Mouse (Mus musculus): ENCODE data around the gene Gpr142. TPM values are rescaled to one million over a fixed set of nuclear protein-coding genes. Genes with fewer than 3 reads are reported as not detected.

The Gpr142 gene
- total RNA-seq, 2 experiments from 2014 or later, result not detected

DNA sequence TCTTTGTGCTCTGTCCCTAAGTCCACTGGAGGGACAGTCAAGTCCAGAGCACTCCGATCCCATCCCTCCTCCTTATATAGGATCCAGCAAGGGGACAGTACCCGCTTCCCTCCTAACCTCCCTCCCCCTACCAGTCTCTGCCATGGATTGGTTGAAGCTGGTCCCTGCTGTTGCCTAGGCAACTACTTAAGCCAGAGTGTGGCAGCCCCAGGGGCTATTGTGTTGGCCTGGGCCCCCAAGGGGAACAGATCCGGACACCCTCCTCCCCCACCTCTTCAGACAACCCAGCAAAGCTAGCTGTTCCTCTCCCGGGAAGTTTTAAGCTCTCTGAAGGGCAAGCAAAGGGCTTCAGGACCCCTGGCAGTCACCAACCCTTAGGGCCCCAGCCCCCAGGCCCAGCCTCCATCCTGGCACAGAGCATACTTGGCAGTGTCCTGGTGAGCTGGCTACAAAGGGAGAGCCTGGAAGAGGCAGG is 2.8 kb upstream of the Gpr142 start, which contains the start of gene Btbd17:
TSS of gene Btbd17 (minus strand) at position 98 of the 475 bp plus-strand sequence.
- peak; percentile 32 to 46 for DNase-seq (ENCODE audit: low spot score in 2 of 2)
- intact Hi-C loops (cut with DNase I), result loop anchor here (2.0 to 10.0 kb wide), 2 partner anchors 27 to 121 kb away; partner anchors contain the start of gene Ttyh2

DNA sequence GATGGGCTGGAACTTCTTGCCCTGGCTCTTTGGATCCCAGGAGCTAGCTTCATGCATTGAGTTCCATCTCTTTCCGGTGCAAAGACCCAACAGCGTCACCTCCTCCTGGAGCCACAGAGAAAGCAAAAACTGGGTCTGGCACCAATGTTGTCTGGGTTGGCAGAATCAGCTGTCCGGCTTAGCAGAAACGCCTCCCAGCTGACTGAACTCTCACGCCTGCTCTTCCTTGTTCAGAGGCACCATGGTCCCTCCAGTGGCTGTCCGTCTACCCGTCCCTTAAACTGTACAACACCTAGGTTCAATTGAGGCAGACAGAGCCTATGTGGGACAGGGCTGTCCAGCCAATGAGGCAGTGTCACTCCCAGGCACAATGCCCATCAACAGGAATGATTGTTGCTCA is 1.5 kb upstream of the Gpr142 start:
- no peak for DNase-seq (ENCODE audit: low spot score in 2 of 2)
- intact Hi-C loops (cut with DNase I), result loop anchor here (10.0 kb wide), 1 partner anchor 122 kb away; the partner anchor contains the start of gene Ttyh2

DNA sequence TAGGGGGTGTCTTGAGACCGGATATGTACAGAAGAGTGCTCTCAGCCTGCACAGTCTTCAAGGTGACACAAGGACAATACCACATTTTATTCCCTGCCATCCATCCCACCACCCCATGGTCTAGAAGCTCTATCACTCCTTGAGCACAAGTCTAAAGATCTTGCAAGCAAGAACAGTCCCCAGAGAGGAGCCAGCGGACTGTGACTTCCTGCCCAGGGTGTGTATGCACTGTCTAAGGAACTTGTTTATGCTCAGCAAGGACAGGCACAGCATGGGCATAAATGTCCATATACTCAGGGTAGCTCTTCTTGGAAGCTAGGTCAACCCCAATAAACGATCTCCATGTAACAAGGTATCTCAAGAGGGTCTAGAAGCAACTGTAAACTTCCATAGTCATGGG is 743 bp upstream of the Gpr142 start:
- no peak for DNase-seq (ENCODE audit: low spot score in 2 of 2)
- intact Hi-C loops (cut with DNase I), result loop anchor here (10.0 kb wide), 1 partner anchor 123 kb away; the partner anchor contains the start of gene Ttyh2

DNA sequence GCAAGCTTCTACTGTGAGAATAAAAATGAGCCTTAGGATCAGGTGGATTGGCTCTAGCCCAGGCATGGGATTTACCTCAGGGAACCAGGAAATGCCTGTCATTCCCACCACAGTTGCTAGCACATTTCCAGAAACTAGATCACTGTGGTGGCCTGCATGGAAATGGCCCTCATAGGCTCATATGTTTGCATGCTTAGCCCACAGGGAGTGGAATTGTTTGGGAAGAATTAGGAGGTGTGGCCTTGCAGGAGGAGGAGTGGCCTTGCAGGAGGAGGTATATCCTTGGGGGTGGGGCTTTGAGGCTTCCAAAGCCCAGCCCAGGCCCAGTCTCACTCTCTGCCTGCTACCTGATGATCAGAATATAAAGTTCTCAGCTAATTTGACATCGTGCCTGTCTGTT is 3.2 kb downstream of the Gpr142 start:
- intact Hi-C loops (cut with DNase I), result no loop called here
- DNase-seq (ENCODE audit: low spot score in 2 of 2), result no peak

DNA sequence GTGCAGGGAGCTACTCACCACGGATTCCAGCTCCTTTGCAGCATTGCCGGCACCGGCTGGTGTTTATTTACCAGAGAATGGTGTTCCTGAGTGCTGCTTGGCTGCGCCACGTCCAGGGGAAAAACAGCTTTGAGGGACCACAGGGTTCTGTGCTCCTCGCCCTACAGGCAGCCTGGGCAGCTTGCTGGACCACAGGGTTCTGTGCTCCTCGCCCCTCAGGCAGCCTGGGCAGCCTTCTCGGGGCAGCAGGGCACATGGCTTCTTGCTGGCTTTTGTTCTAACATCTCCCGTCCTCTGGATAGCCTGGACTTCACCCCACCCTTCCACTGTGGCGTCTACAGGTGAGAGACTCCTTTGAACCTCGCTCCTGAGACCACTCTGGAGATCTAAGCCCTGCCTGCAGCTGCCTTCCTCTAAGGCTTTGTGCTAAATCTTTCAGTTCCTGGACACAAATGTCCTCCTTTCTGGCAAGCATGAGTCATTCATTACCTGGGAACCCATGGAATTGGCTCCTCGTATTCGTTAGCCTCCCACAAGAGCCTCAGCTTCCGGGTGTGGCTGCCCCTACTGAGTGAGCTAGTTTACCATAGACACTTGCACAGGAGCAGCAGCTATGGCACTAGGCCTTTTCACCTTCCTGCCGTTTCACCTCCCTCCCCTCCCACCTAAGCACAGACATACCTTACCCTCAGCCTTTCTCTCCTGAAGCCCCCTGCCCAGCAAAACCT is 4.0 kb downstream of the Gpr142 start:
- intact Hi-C loops (cut with DNase I), result no loop called here
- no peak for DNase-seq (ENCODE audit: low spot score in 2 of 2)

DNA sequence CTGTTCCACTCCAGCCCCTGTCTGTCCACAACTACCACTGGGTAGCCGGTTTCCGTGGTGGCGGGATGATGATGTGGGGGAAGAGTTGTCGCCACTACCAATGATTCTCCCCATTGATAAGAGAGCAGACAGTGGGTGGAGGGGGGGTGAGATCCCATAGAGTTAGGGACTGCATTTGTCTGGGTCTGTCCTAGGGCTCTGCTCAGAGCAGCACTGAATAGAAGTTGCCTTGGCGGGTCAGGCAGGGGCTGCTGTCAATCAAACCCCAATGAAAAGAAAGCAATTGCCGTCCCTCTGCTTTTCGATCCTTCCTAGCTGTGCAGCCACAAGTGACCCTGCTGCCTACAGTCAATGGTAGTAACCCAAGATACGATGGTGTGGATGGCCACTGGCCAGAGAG is 5.3 kb downstream of the Gpr142 start:
- intact Hi-C loops (cut with DNase I), result no loop called here
- no peak for DNase-seq (ENCODE audit: low spot score in 2 of 2)

DNA sequence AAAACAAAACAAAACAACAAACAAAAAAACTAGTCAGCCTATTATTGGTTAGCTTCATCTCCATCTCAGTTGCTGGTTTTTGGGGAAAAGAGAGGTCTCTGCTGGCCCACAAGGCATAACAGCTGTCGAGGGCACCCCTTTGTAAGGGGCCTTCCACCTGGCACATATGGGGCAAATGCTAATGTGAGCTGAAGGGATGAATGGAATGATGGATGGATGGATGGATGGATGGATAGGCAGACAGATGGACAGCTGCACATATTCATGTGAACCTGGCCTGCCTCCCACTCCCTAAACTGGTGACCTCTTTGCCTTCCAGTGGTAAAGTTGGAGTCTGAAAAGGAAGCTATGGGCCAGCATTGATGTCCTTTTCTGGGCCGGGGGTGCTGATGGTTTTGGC is 8.3 kb downstream of the Gpr142 start:
- no peak for DNase-seq (ENCODE audit: low spot score in 2 of 2)
- intact Hi-C loops (cut with DNase I), result no loop called here

DNA sequence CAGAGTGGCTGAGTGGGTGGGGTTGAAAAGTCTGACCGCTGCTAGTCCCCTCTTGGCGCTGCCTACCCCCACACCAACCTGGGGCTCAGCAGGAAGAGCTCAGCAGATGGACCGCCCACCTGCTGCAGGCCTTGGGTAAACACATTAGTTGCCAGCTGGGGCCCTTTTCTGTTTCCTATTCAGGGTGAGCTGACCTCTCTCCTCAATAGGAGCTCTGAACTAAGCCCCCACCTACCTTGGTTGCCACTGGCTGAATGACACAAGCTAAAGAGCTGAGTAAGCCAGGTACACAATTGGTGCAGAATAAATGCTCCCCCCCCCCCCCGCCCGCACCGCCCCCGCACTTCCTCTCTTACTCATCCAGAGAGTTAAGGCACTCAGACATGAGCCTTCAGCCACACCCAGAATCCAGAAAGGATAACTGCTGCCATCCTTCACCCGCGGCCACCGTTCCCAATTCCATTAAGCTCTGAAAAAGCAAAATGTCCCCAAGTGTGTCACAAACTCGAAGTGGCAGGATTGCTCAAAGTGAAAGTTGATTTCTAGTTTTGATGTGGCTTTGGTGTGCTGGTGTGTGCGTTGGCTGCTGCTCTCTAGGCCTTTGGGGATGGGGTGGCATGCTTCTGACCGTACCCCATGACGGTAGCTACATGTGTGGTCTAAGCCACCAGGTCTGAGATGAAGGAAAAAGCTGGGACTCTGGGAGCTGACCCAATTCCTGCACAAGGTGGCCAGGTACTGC is 9.1 kb downstream of the Gpr142 start:
- no peak for DNase-seq (ENCODE audit: low spot score in 2 of 2)
- intact Hi-C loops (cut with DNase I), result no loop called here

DNA sequence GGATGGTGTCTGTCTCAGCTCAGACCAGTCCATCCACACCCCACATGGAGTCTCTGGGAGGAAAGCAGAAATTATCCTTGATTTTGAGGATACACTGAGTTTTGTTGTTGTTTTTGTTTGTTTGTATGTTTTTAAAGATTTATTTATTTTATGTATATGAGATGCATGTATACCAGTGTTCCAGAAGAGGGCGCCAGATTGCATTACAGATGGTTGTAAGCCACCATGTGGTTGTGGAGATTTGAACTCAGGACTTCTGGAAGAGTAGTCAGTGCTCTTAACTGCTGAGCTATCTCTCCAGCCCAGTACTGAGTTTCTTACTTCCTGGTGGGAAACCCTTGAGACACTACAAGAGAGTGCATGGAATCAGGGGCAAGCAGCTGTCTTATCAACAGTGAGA is 10.6 kb downstream of the Gpr142 start:
- intact Hi-C loops (cut with DNase I), result no loop called here

DNA sequence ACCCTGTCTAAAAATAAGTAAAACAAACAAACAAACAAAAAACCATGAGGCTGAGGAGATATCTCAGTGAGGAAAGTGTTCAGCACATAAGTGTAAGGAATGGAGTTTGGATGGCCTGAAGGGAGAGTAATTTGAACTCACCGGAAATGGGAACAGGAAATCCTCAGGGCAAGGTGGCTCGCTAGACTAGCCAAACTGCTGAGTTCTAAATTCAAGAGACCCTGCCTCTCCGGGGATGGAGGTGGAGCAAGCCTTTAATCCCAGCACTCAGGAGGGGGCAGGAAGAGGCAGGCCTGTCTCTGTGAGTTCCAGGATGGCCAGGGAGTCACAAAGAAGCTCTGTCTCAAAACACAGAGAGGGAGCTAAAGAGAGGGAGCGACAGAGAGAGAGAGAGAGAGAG is 11.6 kb downstream of the Gpr142 start:
- intact Hi-C loops (cut with DNase I), result no loop called here
- DNase-seq (ENCODE audit: low spot score in 2 of 2), result no peak

More for the DNA sequence above, 10.6 kb downstream of the Gpr142 start:
- no peak for DNase-seq (ENCODE audit: low spot score in 2 of 2)

DNA sequence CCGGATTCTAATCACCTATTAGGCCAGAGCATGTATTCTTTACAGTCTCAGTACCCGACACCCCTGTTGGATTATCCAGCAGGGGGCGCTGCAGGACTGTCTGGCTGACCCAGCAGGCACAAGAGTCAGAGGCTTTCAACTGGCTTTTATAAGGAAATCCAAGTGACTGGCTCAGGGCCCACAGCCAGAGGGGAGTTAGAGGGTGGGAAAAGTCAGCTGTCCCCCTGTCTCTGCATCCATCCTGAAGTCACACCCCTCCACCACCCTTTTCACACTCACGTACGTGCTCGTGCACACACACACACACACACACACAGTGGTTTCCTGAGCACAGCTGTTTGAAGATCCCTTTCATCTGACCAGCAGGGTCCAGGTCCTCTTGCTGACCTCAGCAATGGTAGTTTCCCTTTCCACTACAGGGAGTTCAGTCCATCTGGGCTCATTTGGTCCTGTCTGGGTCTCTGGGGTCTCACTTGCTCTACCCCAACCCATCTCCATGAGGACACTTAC is 14.1 kb downstream of the Gpr142 start:
- intact Hi-C loops (cut with DNase I), result loop anchor here (2.0 kb wide), 3 partner anchors 64 to 100 kb away; no protein-coding TSS in a partner anchor
- peak; percentile 84 to 90 for DNase-seq (ENCODE audit: low spot score in 2 of 2)

DNA sequence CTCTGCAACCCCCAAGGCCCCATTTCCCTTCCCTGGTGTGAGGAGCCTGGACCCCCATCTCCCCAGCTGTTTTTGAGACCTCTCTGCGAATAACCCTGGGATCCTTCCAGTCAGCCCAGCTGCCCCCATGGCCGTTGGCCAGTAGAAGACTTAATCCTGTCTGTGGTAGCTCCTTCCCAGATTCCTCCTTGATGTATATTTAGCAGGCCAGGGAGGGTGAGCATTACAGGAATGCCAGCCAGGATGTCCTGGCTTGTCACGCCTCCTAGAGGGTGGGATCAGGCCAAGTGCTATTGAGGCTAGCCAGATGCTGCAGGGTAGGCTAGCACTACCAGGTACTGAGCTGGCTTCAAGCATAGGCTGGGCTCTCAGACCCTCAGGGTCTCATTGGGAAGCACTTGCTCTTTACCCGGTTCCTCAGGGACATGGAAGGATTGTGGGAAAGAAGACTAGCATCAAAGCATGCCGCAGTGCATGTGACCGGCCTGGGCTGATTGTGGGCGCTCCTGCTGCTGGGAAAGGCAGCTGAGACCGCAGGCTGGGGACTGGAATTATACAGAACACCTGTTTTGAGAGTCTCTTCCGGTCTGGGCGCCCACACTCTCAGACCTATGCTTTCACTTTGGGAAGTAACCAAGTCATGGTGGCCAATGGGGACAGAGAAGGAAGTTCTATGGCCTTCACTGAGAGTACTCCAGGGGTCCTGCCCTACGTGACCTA is 16.3 kb downstream of the Gpr142 start:
- intact Hi-C loops (cut with DNase I), result no loop called here
- no peak for DNase-seq (ENCODE audit: low spot score in 2 of 2)

DNA sequence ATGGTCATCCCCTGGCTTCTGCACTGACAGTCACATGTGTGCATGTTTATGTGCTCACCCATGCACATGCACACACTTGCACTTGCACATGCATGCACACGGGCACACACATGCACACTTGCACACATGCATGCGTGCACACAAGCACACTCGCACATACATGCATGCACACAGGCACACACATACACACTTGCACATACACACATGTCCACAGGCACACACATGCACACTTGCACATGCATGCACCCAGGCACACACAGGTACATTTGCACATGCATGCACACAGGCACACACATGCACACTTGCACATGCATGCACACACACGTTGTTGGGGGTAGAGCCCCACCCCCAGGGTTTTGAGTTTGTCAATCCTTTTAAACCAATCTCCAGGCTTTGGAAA is 18.2 kb downstream of the Gpr142 start:
- intact Hi-C loops (cut with DNase I), result no loop called here
- no peak for DNase-seq (ENCODE audit: low spot score in 2 of 2)

DNA sequence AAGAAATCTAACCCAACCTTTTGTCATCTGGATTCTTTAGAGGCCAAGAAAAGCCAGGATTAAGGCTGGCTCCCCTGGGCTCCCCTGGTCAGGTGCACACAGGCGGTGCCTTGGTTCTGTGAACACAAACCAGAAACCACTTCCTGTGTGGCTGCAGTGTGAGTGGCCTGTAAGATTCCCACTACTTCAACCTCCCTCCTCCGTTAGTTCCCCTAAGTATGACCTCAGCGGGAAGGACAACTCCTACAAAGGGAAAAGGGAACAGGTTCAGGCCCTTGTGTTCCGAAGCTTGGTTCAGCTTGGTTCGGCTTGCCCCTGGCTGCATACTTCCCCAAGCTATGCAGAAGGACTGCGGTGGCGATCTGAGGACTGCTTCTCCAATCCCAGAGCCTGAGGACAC is 19.5 kb downstream of the Gpr142 start:
- DNase-seq (ENCODE audit: low spot score in 2 of 2), result no peak
- intact Hi-C loops (cut with DNase I), result no loop called here

DNA sequence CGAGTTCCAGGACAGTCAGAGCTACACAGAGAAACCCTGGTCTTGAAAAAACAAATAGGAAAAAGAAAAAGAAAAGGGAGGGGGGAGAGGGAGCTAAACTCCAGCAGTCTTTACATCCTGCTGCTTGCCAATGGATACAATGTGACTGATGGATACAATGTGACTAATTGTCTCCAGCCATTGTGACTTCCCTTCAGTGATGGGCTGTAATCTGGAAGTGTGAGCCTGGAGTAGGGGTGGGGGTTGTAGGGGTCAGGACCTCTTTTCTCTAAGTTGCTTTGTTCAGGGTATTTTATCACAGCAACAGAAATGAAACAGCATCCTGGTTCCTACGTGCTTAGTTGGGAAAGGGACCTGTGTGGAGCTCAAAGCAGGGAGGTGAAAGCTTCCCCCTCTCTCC is 20.4 kb downstream of the Gpr142 start:
- no peak for DNase-seq (ENCODE audit: low spot score in 2 of 2)
- intact Hi-C loops (cut with DNase I), result no loop called here

DNA sequence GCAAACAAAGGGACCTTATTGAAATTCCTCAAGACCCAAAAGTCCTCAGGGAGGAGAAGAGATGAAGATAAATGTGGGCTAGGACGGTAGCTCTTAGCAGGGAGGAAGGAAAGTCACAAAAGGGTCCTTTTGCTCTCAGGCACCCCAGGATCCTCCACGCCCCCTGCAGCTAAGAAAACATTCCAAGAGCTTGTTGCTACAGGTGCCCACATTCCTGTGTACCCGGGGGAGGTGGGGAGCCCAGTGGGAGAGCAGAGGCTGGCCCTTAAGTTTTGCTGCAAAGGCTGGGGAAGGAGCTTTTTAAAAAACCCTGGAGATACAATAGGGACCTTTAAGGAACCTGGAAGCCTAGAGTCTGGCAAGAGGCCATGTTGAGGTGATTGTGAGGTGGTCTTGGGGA is 21.7 kb downstream of the Gpr142 start:
- intact Hi-C loops (cut with DNase I), result no loop called here
- DNase-seq (ENCODE audit: low spot score in 2 of 2), result no peak

DNA sequence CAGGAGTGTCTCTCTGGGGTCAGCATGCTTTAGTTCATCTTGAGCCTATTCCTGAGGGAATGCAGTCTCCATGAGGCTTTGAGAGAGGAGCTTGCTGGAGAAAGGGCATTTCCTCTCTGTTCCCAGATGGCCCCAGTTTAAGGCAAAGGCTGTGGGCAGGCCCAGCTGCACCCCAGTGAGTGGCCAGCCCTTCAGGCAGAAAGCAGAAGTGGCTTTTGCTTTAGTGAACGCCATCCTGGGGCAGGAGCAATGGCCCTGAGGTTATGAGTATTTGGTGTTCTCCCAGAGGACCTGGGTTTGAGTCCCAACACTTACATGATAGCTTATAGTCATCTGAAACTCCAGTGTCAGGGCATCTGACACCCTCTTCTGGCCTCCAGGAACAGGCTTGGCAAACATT is 22.6 kb downstream of the Gpr142 start:
- DNase-seq (ENCODE audit: low spot score in 2 of 2), result no peak
- intact Hi-C loops (cut with DNase I), result no loop called here

DNA sequence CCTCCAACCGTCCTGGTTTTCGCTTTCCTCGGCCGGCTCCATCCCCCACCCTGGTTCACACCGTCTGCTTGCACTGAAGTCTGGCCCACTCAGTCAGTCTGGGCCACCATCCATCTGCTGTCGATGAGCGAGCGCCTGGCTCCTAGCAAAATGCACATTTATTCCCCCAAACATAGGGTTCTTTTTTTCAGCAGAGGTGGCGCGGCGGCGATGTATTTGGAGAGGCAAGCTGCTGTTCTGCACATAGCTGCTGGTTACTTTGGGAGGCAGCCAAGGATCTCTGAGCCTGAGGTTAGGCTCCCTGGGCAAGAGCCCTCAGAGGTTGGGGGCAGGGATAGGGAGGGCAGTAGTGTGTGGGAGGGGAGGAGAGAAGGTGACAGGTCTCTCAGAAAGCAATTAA is 24.0 kb downstream of the Gpr142 start:
- peak; percentile 87 to 88 for DNase-seq (ENCODE audit: low spot score in 2 of 2)
- intact Hi-C loops (cut with DNase I), result loop anchor here (2.0 kb wide), 1 partner anchor 28 kb away; the partner anchor contains the start of gene Btbd17

DNA sequence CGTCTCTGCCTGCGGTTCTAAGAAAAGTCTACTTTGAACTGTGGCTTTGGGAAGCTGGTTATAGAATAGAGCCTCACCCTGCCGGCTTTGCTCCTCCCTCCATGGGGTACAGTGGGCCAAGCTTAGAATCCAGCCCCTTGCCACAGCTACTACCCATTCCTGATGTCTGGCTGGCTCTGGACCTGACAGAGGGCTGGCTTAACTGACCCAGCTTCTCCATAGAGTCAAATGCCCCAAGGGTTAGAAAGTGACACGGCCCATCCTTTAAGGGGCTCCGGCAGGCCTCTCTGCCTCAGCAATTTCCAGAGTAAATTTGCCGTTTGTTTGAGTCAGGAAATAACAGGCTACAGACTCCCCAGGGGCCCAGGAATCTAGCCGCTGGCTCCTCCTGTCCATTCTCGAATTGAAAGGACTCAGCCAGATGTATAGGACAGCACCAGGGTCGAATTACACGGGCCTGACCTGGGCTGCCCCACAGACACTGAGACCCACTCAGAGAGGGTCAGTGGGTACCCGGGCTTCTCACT is 24.5 kb downstream of the Gpr142 start:
- no peak for DNase-seq (ENCODE audit: low spot score in 2 of 2)
- intact Hi-C loops (cut with DNase I), result loop anchor here (2.0 kb wide), 1 partner anchor 28 kb away; the partner anchor contains the start of gene Btbd17

DNA sequence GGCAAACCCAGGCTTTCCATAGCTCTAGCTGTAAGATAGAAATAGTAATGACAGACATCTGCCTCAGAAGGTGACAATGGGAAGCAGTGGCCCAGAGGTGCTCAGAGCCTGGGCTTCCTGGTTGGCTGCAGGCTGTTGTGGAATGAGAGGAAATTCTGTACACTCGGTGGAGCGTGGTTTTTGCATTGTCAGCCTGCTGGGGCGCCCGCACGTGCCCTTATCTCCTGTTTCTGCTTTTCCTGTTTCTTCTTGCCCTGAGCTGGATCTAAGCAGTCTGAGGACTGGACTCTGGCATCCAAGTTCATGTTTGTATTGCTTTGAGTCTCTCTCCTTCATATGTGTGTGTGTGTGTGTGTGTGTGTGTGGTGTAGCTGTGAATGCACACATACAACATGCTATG is 28.0 kb downstream of the Gpr142 start:
- intact Hi-C loops (cut with DNase I), result no loop called here
- DNase-seq (ENCODE audit: low spot score in 2 of 2), result no peak

Data from left cerebral cortex, postnatal 36 days (tissue).